Mouse (Mus musculus) hindbrain, embryonic 14.5 days (tissue): ENCODE data around the gene Dscam. TPM values are rescaled to one million over a fixed set of nuclear protein-coding genes. Genes with fewer than 3 reads are reported as not detected.

Source experiments
- ATAC-seq: fragments of 200-750 bp; cut with Nextera tagmentation; 2 replicates; pipeline ENCODE4 v1.8.0; 2017; ENCODE audit warnings: moderate number of reproducible peaks, mild to moderate bottlenecking, moderate TSS enrichment, moderate library complexity; ENCODE audit not compliant: low FRiP score
- DNase-seq: peaks from one replicate; pipeline ENCODE4 v3.0.0-alpha.2; 2015; ENCODE audit warnings: low spot score
- H3K27ac ChIP-seq: fragments of 300-500 bp; sonication (generic); 2 replicates; pipeline ENCODE4 v1.5.1; 2014; ENCODE audit warnings: mild to moderate bottlenecking, moderate library complexity
- H3K27me3 ChIP-seq: fragments of 300-500 bp; sonication (generic); 2 replicates; pipeline ENCODE4 v1.6.1; 2014; ENCODE audit warnings: mild to moderate bottlenecking, low read length, mixed read lengths; ENCODE audit not compliant: control insufficient read depth, insufficient read depth
- H3K36me3 ChIP-seq: fragments of 300-500 bp; sonication (generic); replicated peaks from 2 replicates; pipeline ENCODE4 v1.6.1; 2014; ENCODE audit not compliant: control insufficient read depth, insufficient read depth
- H3K4me1 ChIP-seq: fragments of 300-500 bp; sonication (generic); replicated peaks from 2 replicates; pipeline ENCODE4 v1.6.1; 2014; ENCODE audit warnings: antibody characterized with exemption, low read length, mixed read lengths; ENCODE audit not compliant: control insufficient read depth, insufficient read depth
- H3K4me2 ChIP-seq: fragments of 300-500 bp; sonication (generic); replicated peaks from 2 replicates; pipeline ENCODE4 v1.6.1; 2014; ENCODE audit warnings: mild to moderate bottlenecking, moderate library complexity
- H3K4me3 ChIP-seq: fragments of 300-500 bp; sonication (generic); replicated peaks from 2 replicates; pipeline ENCODE4 v1.5.1; 2014; ENCODE audit warnings: mild to moderate bottlenecking, low read length
- H3K9ac ChIP-seq: fragments of 300-500 bp; sonication (generic); 2 replicates; pipeline ENCODE4 v1.6.1; 2014
- H3K9me3 ChIP-seq: fragments of 300-500 bp; sonication (generic); 2 replicates; pipeline ENCODE4 v1.6.1; 2016; ENCODE audit warnings: low read length; ENCODE audit not compliant: control insufficient read depth
- WGBS: fragments of 180-500 bp; shearing (Covaris S2); extraction: QIAGEN DNeasy Blood & Tissue Kit; methylation state at CpG from one replicate; pipeline ENCODE4 v1.1.7; 2014; 5-methylcytosine and 5-hydroxymethylcytosine counted together
- polyA plus RNA-seq: library from polyadenylated mRNA; unstranded; fragments of >200 nt; fragmentation: Nextera tagmentation; extraction: Ambion mirVana; gene quantifications from 2 replicates; pipeline ENCODE4 v1.2.1, GENCODE M21; 2014

Gene Dscam
- polyA plus RNA-seq, 1 experiment from 2014 or later, result 17.1 TPM

DNA sequence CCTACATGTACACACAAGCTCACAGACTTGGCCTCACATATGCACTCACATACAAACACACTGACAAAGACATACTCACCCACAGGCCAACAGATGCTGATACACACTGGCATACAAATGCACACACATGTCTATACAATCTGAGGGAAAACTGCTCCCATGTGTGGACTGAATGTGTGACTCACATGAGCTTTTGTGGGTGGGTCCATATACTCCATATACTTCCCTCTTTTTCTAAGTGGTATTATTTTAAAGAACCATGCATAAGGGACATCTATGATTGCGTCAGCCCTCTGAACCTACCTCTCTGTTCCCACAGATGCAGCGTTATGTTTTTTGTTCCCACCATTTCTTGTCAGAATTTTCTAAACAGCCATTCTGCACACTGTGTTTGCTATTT, 453.9 kb downstream of the Dscam start:
- 96% methylated on average over 2 of the region's 2 CpGs for WGBS
- Histone ChIP-seq H3K36me3 (peaks cover 10% of the 10 kb centered on the region), H3K4me2 (no peak overlapping the region), H3K27me3 (no peaks in the 10 kb centered on the region), H3K9me3 (no peaks in the 10 kb centered on the region), H3K27ac (no peak overlapping the region), H3K4me3 (no peak overlapping the region), H3K9ac (no peak overlapping the region), H3K4me1 (peaks cover 10% of the 10 kb centered on the region)
- DNase-seq (no peak), ATAC-seq (no peak)

DNA sequence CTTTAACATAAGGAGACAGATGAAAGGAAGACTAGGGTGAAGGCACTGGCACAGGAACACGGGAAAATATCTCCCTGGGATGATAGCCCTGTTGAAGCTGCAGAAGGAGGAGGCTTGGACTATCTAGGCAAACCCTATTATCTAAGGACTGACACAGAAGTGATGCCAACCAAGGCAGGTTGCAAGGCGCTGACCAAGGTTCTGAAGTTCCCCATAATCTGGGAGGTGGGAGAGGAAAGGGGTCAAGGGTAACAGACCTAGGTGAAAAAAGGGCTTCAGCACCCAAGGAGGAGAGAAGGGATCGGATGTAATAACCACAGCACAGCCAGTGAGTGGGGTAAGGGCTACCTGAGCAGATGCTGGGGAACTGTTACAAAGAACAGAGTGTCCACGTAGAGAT, 458.6 kb downstream of the Dscam start:
- Histone ChIP-seq H3K4me2 (no peak overlapping the region), H3K4me3 (no peak overlapping the region), H3K27me3 (no peaks in the 10 kb centered on the region), H3K9ac (no peak overlapping the region), H3K27ac (no peak overlapping the region), H3K4me1 (no peaks in the 10 kb centered on the region), H3K36me3 (peaks cover 23% of the 10 kb centered on the region), H3K9me3 (no peaks in the 10 kb centered on the region)
- WGBS, result 63% methylated on average over 4 of the region's 4 CpGs
- no peak for DNase-seq
- ATAC-seq, result no peak

DNA sequence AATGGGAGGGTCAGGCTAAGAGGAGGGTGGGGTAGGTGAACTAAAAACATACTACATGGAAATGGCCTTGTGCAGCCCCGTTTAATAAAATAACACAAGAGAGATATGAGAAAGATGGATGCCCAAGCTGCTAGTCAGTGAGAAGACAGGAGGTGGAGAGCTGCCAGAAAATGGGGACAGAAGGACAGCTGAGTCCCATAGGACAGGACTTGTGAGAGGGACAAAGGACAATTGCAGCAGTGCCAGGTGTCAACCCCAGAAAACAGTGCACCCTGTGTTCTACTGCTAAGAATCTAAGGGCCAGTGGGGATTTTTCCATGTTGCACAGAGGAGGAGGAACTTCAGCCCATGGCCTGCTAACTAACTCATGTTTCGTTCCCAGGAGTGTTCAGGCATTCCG, 470.0 kb downstream of the Dscam start:
- no peaks in the 10 kb centered on the region for H3K27me3 ChIP-seq
- H3K4me2 ChIP-seq, result no peak overlapping the region
- ATAC-seq (no peak), DNase-seq (no peak)
- WGBS, result 79% methylated on average over 3 of the region's 3 CpGs
- no peak overlapping the region for H3K27ac ChIP-seq
- H3K4me3 ChIP-seq, result no peak overlapping the region
- 0 out of 2 replicates have a peak, but pooled peaks cover 9% of the 10 kb centered on the region for H3K36me3 ChIP-seq
- H3K9me3 ChIP-seq, result no peaks in the 10 kb centered on the region
- no peak overlapping the region for H3K9ac ChIP-seq
- 0 out of 2 replicates have a peak, but pooled peaks cover 4% of the 10 kb centered on the region for H3K4me1 ChIP-seq

DNA sequence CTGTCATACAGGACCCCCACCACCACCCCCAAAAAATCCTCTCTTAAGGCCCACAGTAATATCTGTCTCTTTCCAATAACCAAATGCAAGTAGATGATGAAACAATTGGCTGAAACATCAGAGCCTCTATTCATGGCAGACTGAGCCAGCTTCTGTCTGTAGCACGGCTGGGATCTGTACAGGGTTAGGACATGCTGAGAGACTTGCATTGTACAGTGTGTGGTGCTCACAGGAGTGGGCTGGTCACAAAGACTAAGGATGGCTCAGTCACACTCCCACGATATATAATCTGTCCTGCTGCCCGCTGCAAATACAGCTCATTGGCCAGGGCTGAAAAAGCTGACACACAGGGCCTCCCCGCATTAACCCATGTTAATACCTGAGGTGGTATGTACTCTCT, 474.7 kb downstream of the Dscam start:
- WGBS, result 52% methylated on average over 4 of the region's 4 CpGs
- Histone ChIP-seq H3K27me3 (no peaks in the 10 kb centered on the region), H3K27ac (no peak overlapping the region), H3K4me1 (0 out of 2 replicates have a peak, but pooled peaks cover 4% of the 10 kb centered on the region), H3K9me3 (no peaks in the 10 kb centered on the region), H3K9ac (no peak overlapping the region), H3K4me3 (no peak overlapping the region), H3K4me2 (no peak overlapping the region), H3K36me3 (0 out of 2 replicates have a peak, but pooled peaks cover 9% of the 10 kb centered on the region)
- ATAC-seq, result no peak; the same call in 1 of the 2 replicates
- no peak for DNase-seq

DNA sequence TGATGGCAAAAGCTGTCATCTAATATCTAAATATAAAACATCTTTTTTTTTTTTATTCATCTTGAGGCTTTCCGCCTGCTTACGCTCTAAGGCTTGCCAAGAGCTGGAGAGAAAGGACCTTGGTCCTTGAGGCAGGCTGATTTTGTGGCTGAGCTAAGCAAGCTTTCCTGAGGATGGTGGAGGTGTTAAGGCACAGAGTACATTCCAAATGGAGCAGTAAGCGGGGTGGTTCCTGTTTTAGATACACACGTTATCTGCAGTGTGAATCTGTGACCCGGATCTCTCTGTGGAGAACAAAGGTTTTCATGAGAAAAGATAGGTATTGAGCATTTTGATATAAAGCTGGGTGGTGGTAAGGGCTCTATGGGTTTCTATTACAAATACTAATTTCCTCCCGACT, 479.0 kb downstream of the Dscam start:
- no peaks in the 10 kb centered on the region for H3K27me3 ChIP-seq
- H3K36me3 ChIP-seq, result no peaks in the 10 kb centered on the region
- 0 out of 2 replicates have a peak, but pooled peaks cover 3% of the 10 kb centered on the region for H3K4me1 ChIP-seq
- no peak overlapping the region for H3K9ac ChIP-seq
- 88% methylated on average over 6 of the region's 6 CpGs for WGBS
- no peak overlapping the region for H3K27ac ChIP-seq
- no peak overlapping the region for H3K4me3 ChIP-seq
- DNase-seq (no peak), ATAC-seq (no peak)
- H3K4me2 ChIP-seq, result no peak overlapping the region
- no peaks in the 10 kb centered on the region for H3K9me3 ChIP-seq

DNA sequence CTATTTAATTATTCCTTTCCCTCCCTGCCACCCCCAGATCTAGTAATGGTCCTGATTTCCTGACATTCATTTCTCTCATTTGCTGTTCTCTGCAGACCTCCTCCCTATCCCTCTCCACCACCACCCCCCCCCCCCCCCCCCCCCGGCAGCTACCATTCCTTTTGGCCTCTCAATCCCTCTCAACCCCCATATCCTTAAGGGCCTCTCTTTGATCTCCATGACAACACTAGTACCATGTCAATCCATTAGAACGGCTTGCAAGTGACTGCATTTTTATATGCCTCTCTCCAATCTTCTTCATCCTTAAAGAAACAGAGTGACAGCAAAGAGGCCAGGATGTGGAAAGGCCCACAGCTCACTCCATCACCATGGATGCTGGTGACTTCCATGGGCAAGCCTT, 480.5 kb downstream of the Dscam start:
- DNase-seq (no peak), ATAC-seq (0 out of 2 replicates have a peak, but pooled peaks have one; percentile 21)
- no peaks in the 10 kb centered on the region for H3K36me3 ChIP-seq
- no peaks in the 10 kb centered on the region for H3K4me1 ChIP-seq
- no peak overlapping the region for H3K9ac ChIP-seq
- WGBS, result 5% methylated on average over 1 of the region's 2 CpGs
- no peak overlapping the region for H3K4me2 ChIP-seq
- no peaks in the 10 kb centered on the region for H3K27me3 ChIP-seq
- H3K9me3 ChIP-seq, result no peaks in the 10 kb centered on the region
- H3K4me3 ChIP-seq, result no peak overlapping the region
- no peak overlapping the region for H3K27ac ChIP-seq

DNA sequence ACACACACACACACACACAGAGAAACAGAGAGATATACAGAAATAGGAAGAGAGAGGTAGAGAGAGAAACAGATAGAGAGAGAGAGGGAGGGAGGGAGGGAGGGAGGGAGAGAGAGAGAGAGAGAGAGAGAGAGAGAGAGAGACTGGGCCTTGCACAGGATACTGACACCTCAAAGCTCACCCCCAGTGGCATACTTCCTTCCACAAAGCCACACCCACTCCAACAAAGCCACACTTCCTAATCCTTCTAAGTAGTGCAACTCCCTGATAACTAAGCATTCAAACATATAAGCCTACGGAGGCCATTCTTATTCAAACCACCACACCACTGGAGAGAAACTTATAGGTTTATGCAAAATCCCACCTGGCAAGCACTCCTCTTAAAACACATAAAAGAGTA, 481.1 kb downstream of the Dscam start:
- H3K36me3 ChIP-seq, result no peaks in the 10 kb centered on the region
- H3K27ac ChIP-seq, result no peak overlapping the region
- DNase-seq (no peak), ATAC-seq (no peak)
- WGBS, result 52% methylated on average over 1 of the region's 1 CpGs
- H3K27me3 ChIP-seq, result no peaks in the 10 kb centered on the region
- H3K4me3 ChIP-seq, result no peak overlapping the region
- H3K4me1 ChIP-seq, result no peaks in the 10 kb centered on the region
- no peak overlapping the region for H3K9ac ChIP-seq
- H3K4me2 ChIP-seq, result no peak overlapping the region
- H3K9me3 ChIP-seq, result no peaks in the 10 kb centered on the region

DNA sequence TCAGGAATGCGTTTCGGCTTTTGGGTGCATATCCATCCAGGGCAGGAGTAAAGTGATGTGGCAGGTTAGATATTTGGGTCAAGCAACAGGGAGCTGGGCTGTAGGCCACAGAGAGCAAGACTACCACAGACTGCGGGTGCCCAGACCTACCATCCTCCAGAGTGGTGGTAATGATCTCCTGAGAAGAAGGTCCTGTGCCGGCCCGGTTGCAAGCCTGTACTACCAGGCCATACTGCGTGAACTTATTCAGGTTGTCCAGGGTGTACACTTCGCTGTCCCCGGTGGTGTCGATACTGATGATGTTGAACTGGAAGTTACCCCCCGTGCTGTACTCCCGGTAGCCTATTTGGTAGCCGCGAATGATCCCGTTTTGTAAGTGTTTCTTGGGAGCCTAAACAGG, 485.5 kb downstream of the Dscam start:
- DNase-seq (no peak), ATAC-seq (no peak)
- Histone ChIP-seq H3K27ac (no peak overlapping the region), H3K4me3 (no peak overlapping the region), H3K4me1 (no peaks in the 10 kb centered on the region), H3K36me3 (peaks cover 5% of the 10 kb centered on the region; the same call in 1 of the 2 replicates), H3K4me2 (no peak overlapping the region), H3K9me3 (no peaks in the 10 kb centered on the region), H3K9ac (no peak overlapping the region), H3K27me3 (no peaks in the 10 kb centered on the region)
- 94% methylated on average over 14 of the region's 14 CpGs for WGBS

DNA sequence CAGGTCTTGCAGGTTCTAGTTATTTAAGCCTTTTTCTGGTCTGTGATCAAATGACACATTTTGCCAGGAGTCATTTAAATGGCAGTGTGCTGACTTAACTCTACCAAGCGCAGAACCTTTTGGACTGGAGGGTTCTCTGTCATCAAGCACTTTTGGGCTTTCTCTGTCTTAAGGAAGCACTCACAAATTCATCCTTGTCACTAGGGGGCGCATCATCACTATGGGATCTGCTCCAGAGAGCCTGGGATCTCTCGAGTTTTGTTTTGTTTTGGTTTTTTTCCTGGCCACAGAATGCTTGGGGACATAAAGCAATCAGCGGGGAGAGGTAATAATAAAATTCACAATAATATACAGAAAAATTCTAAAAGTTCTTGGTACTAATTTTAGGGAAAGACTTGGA, 486.0 kb downstream of the Dscam start:
- no peak overlapping the region for H3K4me2 ChIP-seq
- no peaks in the 10 kb centered on the region for H3K9me3 ChIP-seq
- peaks cover 8% of the 10 kb centered on the region; the same call in 1 of the 2 replicates for H3K36me3 ChIP-seq
- H3K27me3 ChIP-seq, result no peaks in the 10 kb centered on the region
- DNase-seq (peak; percentile 87), ATAC-seq (no peak)
- H3K4me1 ChIP-seq, result no peaks in the 10 kb centered on the region
- 22% methylated on average over 4 of the region's 4 CpGs for WGBS
- H3K4me3 ChIP-seq, result no peak overlapping the region
- H3K9ac ChIP-seq, result no peak overlapping the region
- H3K27ac ChIP-seq, result no peak overlapping the region
